Mouse (Mus musculus) CH12F3 (cell line): Measurements from ENCODE around the gene Fam98c.

Experiments used
- in situ Hi-C: fragments of 300-500 bp; cut with MboI; formaldehyde crosslinking; loops from 2 replicates; pipeline ENCODE4 v1.14.3; 2020; ENCODE audit warnings: low sequenced_read_pairs

The Fam98c gene

GRCm38 (mm10) chr7:29118142-29118851, 37.7 kb downstream of the Fam98c start:
- in situ Hi-C loops: no loop called here

DNA sequence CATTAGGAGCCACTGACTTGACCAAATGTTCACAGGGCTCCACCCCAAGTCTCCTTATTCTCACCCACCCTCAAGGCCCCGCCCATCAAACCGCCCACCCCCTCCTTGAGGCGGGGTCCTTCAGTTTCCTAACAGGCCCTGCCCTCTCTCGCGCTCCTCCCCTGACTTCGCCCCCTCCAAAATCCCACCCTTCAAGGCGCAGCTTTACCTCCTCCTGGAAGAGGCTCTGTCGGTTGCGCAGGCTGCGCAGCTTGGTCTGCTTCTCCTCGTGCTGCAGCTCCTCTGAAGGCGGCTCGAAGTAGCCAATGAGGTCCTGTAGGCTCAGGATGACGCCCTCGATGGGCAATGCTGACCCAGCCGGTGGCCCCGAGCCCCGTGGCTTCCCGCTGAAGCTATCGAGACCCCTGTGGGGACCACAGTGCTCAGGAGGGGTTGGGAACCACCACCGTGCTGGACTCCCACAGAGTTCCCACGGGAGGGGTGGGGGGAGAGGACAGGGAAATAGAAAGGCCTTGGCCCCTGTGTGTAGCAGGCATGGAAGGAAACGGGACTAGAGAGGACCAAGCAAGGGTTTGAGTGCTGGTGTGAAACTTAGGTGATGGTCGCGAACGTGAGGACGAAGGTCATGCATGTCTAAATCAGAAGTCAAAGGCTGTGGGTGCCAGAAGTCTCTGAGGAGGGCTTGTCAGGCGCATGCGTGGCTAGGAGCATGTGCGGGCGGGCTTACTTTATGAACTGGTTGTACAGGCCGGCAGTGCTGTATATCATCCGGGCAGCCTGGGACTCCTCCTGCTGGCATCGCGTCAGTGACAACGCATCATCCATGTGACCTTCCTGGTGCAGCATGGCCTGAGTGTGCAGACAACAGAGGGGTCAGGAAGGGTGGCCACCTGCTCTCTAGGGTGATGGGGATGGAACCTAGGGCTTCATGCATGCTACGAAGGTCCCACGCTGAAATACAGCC, 46.8 kb downstream of the Fam98c start:
- in situ Hi-C loops: no loop called here
